Mouse (Mus musculus) mesoderm, embryonic 11.5 days (tissue): ENCODE results near the gene Sparcl1.

ENCODE experiments used
- DNase-seq: peaks from one replicate; pipeline ENCODE4 v3.0.0-alpha.2; 2012; ENCODE audit warnings: low read depth, low spot score

Sparcl1 gene

DNA sequence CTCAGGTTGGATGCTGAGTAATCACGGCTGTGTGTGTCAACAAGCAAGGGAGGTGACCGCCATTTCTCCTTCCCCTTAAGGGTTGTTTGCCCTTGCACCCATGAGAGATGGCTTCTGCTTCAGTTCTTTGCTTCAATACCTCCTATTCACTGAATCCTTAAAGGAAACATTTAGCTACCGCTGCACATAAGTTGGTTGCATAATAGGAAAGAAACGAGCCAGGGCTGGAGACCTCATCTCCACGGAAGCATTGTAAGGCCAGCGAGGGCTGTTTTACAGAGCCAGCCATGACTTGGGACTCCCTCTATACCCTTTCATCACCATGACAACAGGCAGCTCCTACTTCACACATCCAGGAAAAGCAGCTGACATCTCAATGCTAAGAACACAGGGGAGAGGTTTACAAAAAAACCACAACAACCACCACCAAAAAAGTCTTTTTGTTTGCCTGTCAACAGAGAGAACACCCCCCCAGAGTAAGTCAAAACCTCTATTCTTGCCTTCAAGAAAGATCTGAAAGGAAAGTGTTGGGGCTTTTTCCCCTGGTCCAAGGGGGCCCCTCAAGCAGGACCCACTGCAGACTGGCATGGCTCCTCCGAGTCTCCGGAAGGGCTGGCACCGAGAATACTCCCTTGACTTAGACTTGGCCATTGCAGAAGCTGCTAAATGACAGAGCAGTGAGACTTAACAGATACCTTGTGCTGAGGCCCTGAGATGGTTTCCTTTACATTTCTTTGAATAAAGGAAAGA lies 3.2 kb downstream of the Sparcl1 start:
- peak; percentile 77 for DNase-seq

DNA sequence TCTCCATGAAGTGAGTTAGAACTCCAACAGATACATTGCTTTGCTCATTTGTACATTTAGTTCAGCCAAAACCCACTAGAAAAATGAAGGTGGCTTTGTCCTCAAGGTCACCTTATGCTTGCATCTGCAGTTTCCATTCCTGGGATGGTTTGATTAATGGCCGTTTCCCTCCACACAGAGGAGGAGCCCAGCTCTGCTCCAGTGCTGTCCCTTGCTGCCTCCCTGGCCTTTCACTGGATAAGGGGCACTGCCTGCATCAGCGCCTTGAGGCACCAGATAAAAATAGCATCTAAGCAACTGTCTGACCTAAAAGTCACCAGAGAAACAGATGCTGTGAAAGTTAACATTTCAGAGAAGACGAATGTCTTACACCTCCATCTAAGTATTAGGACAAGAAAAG lies 4.0 kb downstream of the Sparcl1 start:
- DNase-seq = peak; percentile 66

DNA sequence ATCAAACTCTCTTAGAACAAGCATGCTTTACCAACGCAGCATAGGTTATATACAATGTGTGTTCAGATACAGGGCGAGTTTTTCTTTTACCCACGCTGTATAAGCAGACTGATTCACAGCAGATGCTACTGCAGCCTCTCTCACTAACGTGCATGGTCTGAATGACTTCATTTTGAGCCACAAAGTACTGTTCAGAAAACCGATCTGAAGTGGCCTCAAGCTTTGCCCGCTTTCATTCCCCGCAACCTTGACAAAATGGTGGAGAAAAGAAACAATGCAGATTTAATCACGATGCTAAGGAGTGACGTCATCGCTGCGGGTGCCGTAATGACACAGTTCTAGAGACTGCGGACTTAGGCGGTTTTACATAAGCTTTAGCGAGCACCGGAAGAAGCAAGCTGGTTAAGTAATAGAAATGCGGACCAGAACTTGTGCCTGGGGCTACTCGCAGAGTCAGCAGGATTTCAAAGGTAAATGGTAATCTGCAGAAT lies 4.6 kb downstream of the Sparcl1 start:
- DNase-seq = peak; percentile 75

DNA sequence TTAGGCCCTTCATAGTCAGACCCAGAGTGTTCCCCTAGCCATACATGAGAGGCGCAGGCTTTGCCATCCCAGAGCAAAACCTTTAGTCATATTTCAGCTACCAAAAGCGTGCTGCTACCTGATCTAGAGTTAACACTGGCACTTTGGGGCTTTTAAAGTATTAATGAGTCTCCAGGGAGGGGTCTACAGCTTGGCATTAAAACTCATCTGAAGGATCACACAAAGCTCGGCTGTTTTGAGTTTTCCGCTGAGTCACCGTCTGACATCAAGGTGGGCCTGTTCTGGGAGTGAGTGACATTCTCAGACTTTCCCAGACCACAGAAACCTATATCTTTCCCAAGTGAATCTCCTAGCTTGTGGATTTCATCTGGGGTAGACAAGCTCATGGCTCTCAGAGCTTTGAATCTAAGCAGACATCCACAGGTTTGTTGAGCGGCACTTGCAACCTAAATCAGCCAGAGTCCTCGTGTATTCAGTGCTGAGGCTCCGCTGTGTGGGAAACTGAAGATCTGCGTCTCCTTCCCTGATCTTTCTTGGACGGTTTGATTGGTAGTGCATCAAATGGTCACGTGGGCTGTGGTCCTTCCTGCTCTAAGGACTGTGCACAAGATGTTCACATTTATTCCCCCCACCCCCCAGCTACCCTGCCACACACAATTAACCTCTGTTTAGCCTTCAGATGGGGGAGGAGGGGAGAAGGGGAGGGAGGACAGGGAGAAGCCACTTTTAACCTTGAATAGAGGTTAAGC lies 5.2 kb downstream of the Sparcl1 start:
- peak; percentile 65 for DNase-seq

DNA sequence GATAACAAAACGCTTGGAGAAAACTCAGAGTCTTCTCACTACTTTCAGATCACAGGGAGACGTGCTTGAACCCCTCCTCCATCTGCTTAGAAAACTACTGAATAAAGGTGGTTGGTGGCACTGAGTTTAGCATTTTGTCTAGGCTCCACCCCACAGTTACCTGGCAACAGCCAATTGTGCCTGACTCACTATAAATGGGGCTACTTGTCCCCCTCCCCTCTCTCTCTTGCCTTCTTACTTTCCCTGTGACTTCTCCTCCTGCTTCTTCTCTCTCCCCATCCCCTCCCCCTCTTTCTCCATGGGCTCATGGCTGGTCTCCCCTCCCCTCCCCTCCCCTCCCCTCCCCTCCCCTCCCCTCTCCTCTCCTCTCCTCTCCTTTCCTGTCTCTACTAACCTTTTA lies 9.4 kb downstream of the Sparcl1 start:
- DNase-seq = no peak

DNA sequence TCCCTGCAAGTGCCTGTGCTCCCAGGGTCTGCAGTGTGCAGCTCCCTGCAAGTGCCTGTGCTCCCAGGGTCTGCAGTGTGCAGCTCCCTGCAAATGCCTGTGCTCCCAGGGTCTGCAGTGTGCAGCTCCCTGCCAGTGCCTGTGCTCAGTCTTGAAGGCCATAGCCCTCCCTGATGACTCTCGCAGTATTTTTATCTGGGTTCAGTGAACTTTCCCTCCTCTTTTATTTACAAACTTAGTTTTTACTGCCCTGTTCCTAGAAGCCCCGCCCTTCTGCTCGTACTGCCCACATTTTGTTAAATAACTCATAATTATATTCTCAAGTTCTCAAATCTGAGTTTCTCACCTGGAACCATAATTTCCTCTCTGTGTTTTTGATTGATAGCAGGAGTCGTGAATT lies 10.4 kb downstream of the Sparcl1 start:
- no peak for DNase-seq

DNA sequence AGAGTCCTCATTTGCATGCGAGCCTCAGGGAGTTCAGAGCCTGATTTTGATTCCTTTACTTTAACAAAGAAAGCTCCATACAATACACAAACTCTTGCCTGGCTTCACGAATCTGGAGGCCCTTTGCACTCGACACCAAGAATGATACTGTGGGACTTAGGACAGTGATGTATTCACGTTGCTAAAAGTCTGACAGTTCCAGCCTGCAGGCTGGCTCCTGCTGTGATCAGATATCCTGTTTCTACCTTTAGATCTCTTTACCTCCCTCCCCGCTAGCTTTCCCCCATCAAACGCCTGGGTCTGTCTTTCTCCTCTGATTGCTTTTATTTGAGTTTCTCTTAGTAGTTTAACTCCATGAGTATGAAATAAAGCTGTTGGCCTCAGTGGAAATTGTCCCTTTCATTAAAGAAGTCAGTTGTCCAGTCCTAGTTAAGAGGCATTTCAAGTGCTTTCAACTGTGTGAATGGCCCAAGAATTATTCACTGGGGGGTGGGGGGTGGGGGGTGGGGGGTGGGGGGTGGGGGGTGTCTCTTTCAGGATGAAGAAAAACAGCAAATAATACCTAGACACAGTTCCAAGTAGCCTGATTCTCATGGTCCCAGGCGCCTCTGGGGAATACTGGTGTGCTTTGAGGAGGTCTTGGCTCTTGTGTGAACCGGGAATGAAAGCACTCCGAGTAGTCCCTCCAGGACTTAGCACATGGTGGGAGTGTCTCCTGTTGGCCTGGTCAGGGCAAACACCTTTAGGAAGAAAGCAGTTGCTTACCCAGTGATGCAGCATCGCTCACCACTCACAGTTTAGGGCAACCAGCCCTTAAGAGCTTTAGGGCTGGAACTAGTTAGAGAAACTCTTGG lies 11.6 kb downstream of the Sparcl1 start:
- DNase-seq = peak; percentile 54

DNA sequence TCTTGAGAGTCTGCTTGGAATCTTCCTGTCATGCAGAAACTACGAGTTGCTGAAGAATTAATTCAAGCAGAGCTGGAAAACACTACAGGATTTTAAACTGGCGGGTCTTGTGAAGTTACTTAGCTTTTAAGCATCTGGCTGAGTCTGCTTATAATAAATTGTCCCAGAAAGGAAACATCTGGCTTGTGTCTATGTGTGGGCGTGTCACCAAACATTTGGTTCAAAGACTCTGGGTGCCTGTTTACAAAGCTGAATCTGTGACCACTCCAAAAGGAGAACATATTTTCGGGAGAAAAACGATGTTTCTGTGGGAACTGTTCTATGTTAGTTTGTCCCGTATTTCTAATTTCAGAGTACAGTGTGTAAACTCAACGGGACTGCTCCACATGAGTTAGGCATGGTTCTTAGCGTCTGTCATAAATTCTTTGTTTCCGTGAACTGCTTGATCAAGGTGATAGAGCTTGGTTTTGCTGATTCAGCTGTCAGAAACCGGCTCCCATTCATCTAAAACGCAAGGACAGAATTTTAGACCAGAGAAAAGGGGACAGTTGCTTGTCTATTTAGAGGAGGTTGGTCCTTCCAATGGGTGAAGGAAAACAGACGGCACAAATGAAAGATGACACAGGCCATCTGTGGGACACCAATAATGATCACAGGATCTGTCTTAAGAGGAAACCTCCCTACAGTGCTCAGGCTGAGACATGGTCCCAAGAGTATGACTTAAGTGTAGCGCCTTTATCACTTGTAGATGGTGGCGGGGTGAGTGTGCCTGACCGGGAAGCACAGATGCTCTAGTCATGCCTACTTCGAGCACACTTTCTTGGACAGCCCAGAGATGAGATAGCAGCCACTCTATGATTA lies 17.2 kb downstream of the Sparcl1 start:
- DNase-seq = no peak

DNA sequence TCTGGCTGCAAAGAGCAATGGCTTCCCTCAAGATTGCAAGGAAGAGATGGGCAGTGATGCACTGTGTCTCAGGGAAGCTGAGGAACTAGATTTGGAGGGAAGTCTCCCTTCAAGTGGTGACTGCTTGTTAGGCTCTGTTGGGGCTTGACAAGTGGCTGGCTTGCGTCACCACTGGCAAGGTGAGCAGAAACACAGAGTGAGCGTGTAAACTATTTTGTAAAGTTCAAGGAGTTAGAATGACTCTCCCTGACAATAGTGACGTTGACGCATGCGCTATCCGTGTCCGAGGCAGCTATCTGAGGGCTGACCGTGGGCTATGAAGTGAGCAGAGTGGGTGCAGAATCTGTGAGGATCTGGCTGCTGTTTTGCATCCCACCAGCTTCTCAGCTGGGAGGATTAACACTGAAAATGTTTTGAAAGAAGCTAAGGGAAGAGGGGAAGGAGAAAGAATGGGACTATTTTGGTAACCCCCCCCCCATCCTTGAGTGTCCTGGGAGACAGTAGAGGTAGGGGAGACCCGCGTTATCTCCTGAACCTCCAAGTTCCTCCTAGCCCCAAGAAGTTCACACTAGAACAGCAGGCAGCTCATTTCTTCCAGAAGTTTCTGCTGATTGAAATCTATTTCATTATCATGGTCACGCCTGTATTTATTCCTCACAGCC lies 18.0 kb downstream of the Sparcl1 start:
- no peak for DNase-seq

DNA sequence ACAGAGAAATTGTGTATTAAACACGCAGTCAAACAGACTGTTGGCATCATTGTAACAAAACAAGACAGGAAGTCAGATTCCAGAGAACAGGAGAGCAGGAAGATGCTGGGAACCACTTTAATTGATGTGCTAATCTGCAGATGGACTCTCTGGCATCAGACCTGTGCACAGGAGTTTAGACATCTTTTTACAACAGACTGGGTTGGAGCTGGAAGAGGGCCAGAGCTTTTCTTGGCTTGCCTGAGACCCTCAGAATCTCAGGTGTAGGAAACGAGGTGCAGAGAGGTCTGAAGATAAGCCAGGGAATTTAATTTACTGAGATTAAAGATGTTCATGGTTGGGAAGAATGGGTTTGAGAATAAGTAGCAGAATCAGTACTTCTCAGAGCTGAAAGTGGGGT lies 23.8 kb downstream of the Sparcl1 start:
- DNase-seq = no peak

DNA sequence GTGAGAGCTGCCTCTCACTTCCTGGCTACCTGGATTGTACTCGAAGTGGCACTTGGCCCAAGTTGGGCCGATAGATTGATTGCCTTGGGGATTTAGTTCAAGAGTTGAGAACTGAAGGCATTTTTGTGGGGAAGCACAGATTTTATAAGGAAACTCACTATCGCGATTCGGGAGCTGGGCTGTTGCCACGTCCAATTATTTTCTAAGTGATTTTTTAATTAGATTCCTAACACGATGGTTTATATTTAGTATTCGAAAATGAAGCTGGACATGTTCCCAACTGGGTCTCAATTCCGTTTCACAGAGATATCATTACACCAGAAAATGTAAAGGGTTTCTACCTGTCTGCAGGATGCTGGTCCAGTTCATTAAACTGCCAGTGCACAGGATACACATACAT lies 28.2 kb downstream of the Sparcl1 start:
- no peak for DNase-seq

DNA sequence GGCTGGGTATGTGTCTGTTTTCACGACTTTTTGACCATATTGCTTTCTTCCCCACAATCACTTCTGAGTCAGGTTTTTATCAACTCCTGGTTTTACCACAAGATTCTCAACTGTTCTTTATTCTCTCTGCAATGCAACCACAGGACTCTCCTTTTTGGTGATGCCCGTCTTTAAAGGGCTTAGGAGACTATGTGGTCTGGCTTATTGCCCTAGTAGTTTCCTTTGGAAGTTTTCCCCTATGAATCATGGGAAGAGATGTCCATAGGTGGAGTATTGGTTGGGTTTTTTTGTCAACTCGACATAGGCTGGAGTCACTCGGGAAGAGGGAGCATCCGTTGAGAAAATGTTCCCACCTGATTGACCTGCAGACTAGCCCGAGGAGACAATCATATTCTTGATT lies 32.8 kb downstream of the Sparcl1 start:
- no peak for DNase-seq

DNA sequence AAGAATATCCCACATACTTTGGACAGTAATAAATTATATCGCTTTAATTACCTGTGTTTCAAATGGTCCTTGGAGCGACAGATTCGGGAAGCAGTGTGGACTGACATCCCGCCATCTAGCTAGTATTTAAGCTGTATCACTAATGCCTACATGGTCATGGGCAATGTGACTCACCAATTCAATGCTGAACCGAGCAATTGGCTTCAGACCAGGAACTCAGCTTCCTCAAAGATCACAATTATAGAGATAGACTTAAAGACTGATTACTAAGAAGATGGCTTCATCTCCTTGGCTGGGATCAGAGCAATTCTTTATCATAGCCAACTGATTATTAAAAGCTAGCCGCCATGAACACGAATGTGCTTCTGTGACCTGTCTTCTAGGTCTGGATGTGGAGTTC lies 36.0 kb downstream of the Sparcl1 start, which contains the start of gene Gm17660:
Gene Gm17660, minus strand, starts transcription at position 101 of the 400 bp plus-strand sequence.
- DNase-seq = no peak

DNA sequence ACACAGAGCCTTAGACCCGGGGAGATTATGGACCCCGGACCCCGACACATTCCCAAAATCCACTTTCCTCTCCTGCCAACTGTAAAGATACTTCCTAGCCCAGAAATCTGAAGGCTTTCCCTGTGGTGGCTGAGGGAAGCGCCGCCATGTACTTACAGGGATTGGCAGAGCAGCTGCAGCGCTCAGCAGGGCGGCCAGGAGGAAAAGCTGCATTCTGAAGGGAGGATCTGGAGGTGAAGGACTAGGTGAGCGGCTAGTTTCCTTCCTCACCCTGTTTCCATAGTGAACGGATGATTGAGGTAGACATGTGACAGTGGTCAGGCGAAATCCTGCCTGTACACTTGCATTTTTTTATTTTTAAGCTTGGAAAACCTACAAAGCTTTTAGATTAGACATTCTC lies 37.2 kb downstream of the Sparcl1 start:
- DNase-seq = peak; percentile 13

DNA sequence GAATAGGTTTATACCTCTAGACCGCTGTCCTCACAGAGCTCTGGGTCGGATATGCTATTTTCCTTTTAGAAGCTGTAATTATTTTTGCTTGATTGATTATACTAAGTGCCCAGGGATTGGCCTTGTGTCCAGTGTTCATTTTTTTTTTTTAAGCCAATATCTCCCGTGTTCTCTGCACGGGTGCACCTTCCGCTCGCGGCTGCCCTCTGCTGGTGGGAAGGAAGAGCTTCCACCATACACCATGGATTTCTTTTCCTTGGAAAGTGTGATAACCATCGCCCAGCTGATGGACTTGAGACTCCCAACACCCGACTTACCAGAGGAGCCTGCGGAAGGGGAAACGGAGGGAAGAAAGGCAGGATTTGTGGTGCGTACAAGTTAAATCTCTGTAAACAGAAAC lies 39.1 kb downstream of the Sparcl1 start:
- peak; percentile 77 for DNase-seq

DNA sequence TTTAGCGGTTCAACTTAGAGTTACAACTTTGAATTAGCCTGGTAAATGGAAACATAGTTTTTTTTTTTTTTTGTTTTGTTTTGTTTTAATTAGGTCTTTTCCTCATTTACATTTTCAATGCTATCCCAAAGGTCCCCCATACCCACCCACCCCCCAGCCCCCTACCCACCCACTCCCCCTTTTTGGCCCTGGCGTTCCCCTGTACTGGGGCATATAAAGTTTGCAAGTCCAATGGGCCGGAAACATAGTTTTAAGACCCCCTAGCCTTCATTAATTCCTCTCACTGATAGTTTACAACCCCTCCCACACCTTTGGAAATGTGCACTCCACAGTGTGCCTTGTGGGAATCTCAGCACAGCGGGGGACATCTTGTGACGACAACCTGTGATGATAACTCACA lies 39.9 kb downstream of the Sparcl1 start:
- DNase-seq = no peak

DNA sequence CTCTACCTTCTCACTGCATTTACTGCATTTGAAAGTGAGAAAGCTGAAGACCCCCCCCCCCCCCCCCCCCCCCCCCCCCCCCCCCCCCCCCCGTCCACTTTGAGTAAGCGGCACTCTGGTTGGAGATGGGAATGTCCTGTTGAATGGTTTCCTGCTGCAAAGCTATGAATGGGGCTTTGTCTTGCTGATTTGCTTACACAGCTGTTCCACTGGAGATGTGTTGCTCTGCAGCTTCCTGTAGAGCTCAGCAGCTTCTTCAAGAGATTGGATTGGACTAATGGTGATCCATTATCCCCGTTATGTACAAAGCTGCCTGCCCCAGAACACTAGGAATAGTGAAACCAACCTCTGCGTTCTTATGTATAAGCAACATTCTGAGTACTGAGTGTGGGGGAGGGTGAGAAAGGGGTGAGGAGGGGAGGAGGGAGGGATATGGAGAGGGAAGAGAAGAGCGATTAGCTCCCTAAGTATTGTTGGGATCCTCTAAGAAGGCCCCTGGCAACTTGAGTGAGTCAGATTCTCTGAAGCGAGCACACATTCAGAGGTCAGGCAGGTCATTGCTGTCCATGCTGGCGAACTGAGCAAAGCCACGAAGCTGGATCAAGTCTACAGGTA lies 41.2 kb downstream of the Sparcl1 start:
- DNase-seq = peak; percentile 84

DNA sequence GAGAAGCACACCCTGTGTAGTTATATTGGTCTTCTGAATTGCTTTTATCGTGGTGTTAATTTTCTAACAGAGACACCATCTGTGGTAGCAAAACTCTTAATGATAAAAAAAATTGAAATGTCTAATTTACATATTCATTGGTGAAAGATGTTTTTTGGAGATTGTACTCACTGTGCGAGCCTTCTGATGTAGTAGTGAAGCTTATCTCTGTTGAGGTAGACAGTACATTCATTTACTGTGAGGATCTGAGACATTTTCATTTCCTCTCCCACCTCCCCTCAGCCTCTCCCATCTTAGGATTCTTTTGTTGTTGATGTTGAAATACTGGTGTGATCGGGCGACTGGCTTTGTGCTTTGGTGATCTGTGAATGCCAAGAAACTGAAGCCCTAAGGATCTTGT lies 42.5 kb downstream of the Sparcl1 start:
- DNase-seq = no peak

DNA sequence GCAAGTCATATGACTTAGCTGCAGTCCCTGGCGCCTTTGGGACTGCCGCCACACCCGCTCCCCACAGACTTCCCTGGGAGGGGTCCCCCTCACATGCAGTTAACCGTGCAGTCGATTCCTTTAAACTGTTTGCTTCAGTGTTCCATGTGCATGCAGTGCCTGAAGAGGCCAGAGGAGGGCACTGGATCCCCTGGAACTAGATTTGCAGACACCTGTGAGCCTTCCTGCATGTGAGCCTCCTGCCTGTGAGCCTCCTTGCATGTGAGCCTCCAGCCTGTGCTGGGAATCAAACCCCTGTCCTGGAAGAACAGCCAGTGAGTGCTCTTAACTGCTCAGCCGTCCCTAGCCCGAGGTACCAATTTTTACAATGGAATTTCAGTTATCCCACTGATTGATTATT lies 44.8 kb downstream of the Sparcl1 start:
- no peak for DNase-seq
